Mouse (Mus musculus) heart, embryonic 14.5 days (tissue): ENCODE data around the gene Rab30. TPM values are rescaled to one million over a fixed set of nuclear protein-coding genes. Genes with fewer than 3 reads are reported as not detected.
"Not testable (repeated sequence)": the region's sequence is repeated elsewhere in the genome, so short reads cannot be mapped to it uniquely, and the experiment has no call there.

Source experiments
- ATAC-seq: fragments of 200-750 bp; cut with Nextera tagmentation; 2 replicates; pipeline ENCODE4 v1.8.0; 2017; ENCODE audit warnings: low read depth, moderate TSS enrichment; ENCODE audit not compliant: insufficient number of reproducible peaks, insufficient read depth, low FRiP score
- H3K27ac ChIP-seq, 2 experiments: fragments of 200-500 bp in 1 of 2; fragments of 300-500 bp in 1 of 2; sonication (generic) in 1 of 2; replicated peaks in 1 of 2; 2 replicates each; pipeline ENCODE4 v1.5.1; 2012 to 2014; ENCODE audit warnings: low read depth in 2 of 2, low read length in 2 of 2, control low read depth in 1 of 2, mild to moderate bottlenecking in 1 of 2, mixed read lengths in 1 of 2; ENCODE audit not compliant: control insufficient read depth in 1 of 2, insufficient read depth in 1 of 2
- H3K27me3 ChIP-seq: fragments of 300-500 bp; sonication (generic); 2 replicates; pipeline ENCODE4 v1.6.1; 2014; ENCODE audit warnings: mild to moderate bottlenecking, low read length, control low read depth; ENCODE audit not compliant: control insufficient read depth, insufficient read depth
- H3K36me3 ChIP-seq: fragments of 300-500 bp; sonication (generic); 2 replicates; pipeline ENCODE4 v1.6.1; 2014; ENCODE audit warnings: mild to moderate bottlenecking, control low read depth, low read length, mixed read lengths; ENCODE audit not compliant: control insufficient read depth, insufficient read depth
- H3K4me1 ChIP-seq, 2 experiments: fragments of 200-500 bp in 1 of 2; fragments of 300-500 bp in 1 of 2; sonication (generic) in 1 of 2; 2 replicates each; pipeline ENCODE4 v1.6.1; 2012 to 2014; ENCODE audit warnings: low read length in 2 of 2, control low read depth in 1 of 2, mixed read lengths in 1 of 2; ENCODE audit not compliant: control insufficient read depth in 2 of 2, insufficient read depth in 2 of 2
- H3K4me2 ChIP-seq: fragments of 300-500 bp; sonication (generic); 2 replicates; pipeline ENCODE4 v1.6.1; 2014; ENCODE audit warnings: mild to moderate bottlenecking, low read length
- H3K4me3 ChIP-seq, 2 experiments: fragments of 200-500 bp in 1 of 2; fragments of 300-500 bp in 1 of 2; sonication (generic) in 1 of 2; 2 replicates each; pipeline ENCODE4 v1.5.1; 2012 to 2014; ENCODE audit warnings: low read length in 2 of 2, mild to moderate bottlenecking in 2 of 2, control low read depth in 1 of 2, low read depth in 1 of 2, moderate library complexity in 1 of 2; ENCODE audit not compliant: control insufficient read depth in 1 of 2, insufficient read depth in 1 of 2
- H3K9ac ChIP-seq: fragments of 300-500 bp; sonication (generic); 2 replicates; pipeline ENCODE4 v1.6.1; 2014; ENCODE audit warnings: mild to moderate bottlenecking, low read length
- H3K9me3 ChIP-seq: fragments of 300-500 bp; sonication (generic); 2 replicates; pipeline ENCODE4 v1.6.1; 2016; ENCODE audit warnings: low read length, control low read depth; ENCODE audit not compliant: control insufficient read depth
- WGBS: fragments of 180-500 bp; shearing (Covaris S2); extraction: QIAGEN DNeasy Blood & Tissue Kit; methylation state at CpG from one replicate; pipeline ENCODE4 v1.1.7; 2014; 5-methylcytosine and 5-hydroxymethylcytosine counted together
- polyA plus RNA-seq: library from polyadenylated mRNA; unstranded; fragments of >200 nt; fragmentation: Nextera tagmentation; extraction: Ambion mirVana; gene quantifications from 2 replicates; pipeline ENCODE4 v1.2.1, GENCODE M21; 2014

Rab30 gene
- polyA plus RNA-seq, 1 experiment from 2014 or later, result 7.5 TPM

DNA sequence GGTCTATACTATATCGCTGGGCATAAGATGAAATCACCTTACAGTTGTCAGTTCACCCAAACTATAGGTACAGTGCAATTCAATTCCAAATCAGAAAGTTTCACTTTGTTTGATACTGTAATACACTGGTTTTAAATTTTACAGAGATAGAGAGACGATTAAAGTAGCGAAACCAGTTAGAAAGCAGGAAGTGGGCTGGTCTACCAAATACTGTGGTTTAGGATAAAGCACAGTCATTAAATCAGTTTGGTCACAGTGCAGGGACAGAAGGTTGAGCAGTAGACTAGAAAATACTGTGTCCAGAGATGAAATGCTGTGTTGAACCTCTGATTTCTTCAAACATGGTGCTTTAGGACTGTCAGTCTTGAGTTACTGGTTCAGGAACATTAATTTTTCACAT, 29.8 kb upstream of the Rab30 start:
- no peak overlapping the region for H3K9ac ChIP-seq
- H3K36me3 ChIP-seq, result no peaks in the 10 kb centered on the region
- H3K27me3 ChIP-seq, result no peaks in the 10 kb centered on the region
- 73% methylated on average over 3 of the region's 3 CpGs for WGBS
- H3K4me3 ChIP-seq, result no peak overlapping the region
- H3K9me3 ChIP-seq, result peaks cover 2% of the 10 kb centered on the region; the same call in 1 of the 2 replicates
- H3K27ac ChIP-seq, result no peak overlapping the region
- peaks cover 6 to 7% of the 10 kb centered on the region in 2 experiments; a peak in 1 of 4 replicates for H3K4me1 ChIP-seq
- ATAC-seq, result no peak
- H3K4me2 ChIP-seq, result no peak overlapping the region

- H3K4me1 ChIP-seq, result no peaks in the 10 kb centered on the region
- ATAC-seq, result no peak
- H3K27ac ChIP-seq, result no peak overlapping the region
- no peak overlapping the region for H3K4me2 ChIP-seq
- H3K9me3 ChIP-seq, result peaks cover 2% of the 10 kb centered on the region; the same call in 1 of the 2 replicates
- H3K27me3 ChIP-seq, result no peaks in the 10 kb centered on the region
- no peaks in the 10 kb centered on the region for H3K36me3 ChIP-seq
- no peak overlapping the region for H3K9ac ChIP-seq
- WGBS, result 68% methylated on average over 1 of the region's 1 CpGs
- H3K4me3 ChIP-seq, result no peak overlapping the region
These were observed 26.3 kb upstream of the Rab30 start for GRCm38 (mm10) chr7:92715055-92715454.

GRCm38 (mm10) chr7:92720156-92720905, 21.1 kb upstream of the Rab30 start:
- Histone ChIP-seq H3K27ac (no peak overlapping the region), H3K4me2 (no peak overlapping the region), H3K9me3 (no peaks in the 10 kb centered on the region), H3K27me3 (no peaks in the 10 kb centered on the region), H3K4me1 (no peaks in the 10 kb centered on the region), H3K36me3 (no peaks in the 10 kb centered on the region), H3K4me3 (no peak overlapping the region), H3K9ac (no peak overlapping the region)
- ATAC-seq, result no peak
- WGBS, result 51% methylated on average over 3 of the region's 3 CpGs

DNA sequence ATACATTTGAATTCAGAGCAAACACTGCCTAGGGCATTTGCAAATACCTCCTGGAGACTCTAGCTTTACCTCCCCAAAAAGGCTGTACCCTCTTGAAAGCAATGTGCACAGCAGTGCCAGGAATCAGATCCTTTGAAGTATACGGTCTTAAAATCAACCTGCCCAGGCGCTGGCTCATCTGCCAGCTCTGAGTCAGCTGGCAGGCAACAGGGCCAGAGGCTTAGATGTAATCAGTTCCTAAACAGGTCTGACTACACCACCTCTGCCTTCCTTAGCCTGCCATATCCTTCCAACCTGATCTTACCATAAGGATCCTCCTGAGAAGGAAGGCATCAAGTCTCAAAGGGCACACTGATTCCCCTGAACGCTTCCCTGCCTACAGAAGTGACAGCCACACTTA, 17.7 kb upstream of the Rab30 start:
- Histone ChIP-seq H3K9ac (no peak overlapping the region), H3K27me3 (no peaks in the 10 kb centered on the region), H3K4me3 (no peak overlapping the region), H3K4me1 (no peaks in the 10 kb centered on the region), H3K36me3 (no peaks in the 10 kb centered on the region), H3K4me2 (no peak overlapping the region), H3K27ac (no peak overlapping the region), H3K9me3 (no peaks in the 10 kb centered on the region)
- WGBS, result 46% methylated on average over 3 of the region's 3 CpGs
- ATAC-seq, result no peak

DNA sequence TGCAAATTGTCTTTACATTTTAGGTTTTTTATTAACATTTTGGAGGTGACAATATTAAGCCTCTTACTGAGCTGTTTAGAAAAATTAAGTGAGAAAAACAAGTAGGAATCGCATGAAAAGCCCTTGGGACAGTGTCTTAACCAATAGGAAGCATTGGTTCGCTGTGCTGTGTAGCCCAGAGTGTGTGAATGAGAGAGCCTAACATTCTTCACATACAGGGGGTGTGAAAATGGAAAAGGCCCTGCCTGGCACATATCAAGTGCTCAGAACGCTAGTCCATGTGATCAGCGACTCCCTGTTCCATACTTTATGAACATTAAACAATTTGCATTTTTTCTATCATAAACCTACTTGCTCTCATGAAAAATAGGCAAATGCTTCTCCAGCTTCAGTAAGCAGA, 17.1 kb upstream of the Rab30 start:
- ATAC-seq, result no peak
- H3K9ac ChIP-seq, result no peak overlapping the region
- H3K4me2 ChIP-seq, result no peak overlapping the region
- no peaks in the 10 kb centered on the region for H3K4me1 ChIP-seq
- H3K9me3 ChIP-seq, result no peaks in the 10 kb centered on the region
- no peak overlapping the region for H3K4me3 ChIP-seq
- no peak overlapping the region for H3K27ac ChIP-seq
- H3K27me3 ChIP-seq, result no peaks in the 10 kb centered on the region
- WGBS, result 62% methylated on average over 4 of the region's 4 CpGs
- no peaks in the 10 kb centered on the region for H3K36me3 ChIP-seq

DNA sequence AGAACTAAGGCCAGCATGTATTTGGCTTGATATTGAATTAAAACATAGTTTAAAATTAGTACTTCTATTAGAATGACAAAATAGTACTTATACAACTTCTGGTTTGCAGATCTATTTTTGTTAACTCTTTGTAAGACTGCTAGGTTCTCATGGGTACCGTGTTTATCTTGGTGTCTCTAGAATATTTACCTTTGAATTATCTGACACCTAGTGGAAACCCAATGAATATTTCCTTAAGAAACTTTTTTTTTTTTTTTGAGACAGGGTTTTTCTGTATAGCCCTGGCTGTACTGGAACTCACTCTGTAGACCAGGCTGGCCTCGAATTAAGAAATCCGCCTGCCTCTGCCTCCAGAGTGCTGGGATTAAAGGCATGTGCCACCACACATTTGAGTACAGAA, 11.8 kb upstream of the Rab30 start:
- not testable (repeated sequence) for H3K9ac ChIP-seq, H3K4me1 ChIP-seq, ATAC-seq, H3K4me3 ChIP-seq, H3K4me2 ChIP-seq, H3K27me3 ChIP-seq, H3K9me3 ChIP-seq, H3K27ac ChIP-seq
- peaks cover 14% of the 10 kb centered on the region for H3K36me3 ChIP-seq
- WGBS, result 75% methylated on average over 3 of the region's 3 CpGs

- Histone ChIP-seq H3K36me3 (peaks cover 21% of the 10 kb centered on the region), H3K9ac (no peak overlapping the region), H3K4me3 (no peak overlapping the region), H3K27me3 (no peaks in the 10 kb centered on the region), H3K4me1 (no peaks in the 10 kb centered on the region), H3K9me3 (no peaks in the 10 kb centered on the region), H3K27ac (no peak overlapping the region), H3K4me2 (no peak overlapping the region)
- 75% methylated on average over 4 of the region's 4 CpGs for WGBS
- no peak for ATAC-seq
These were observed 10.9 kb upstream of the Rab30 start for GRCm38 (mm10) chr7:92730465-92730864.

GRCm38 (mm10) chr7:92730959-92731358, 10.4 kb upstream of the Rab30 start:
- Histone ChIP-seq H3K9me3 (no peaks in the 10 kb centered on the region), H3K4me3 (no peak overlapping the region), H3K27me3 (no peaks in the 10 kb centered on the region), H3K36me3 (peaks cover 26% of the 10 kb centered on the region), H3K4me2 (no peak overlapping the region), H3K9ac (no peak overlapping the region), H3K27ac (no peak overlapping the region), H3K4me1 (no peaks in the 10 kb centered on the region)
- ATAC-seq, result no peak
- 62% methylated on average over 3 of the region's 3 CpGs for WGBS
